Mouse (Mus musculus): ENCODE results near the gene Ola1. TPM values are rescaled to one million over a fixed set of nuclear protein-coding genes. Genes with fewer than 3 reads are reported as not detected.

The Ola1 gene
- total RNA-seq, 2 experiments from 2014 or later = 57.5 to 59.7 TPM

GRCm38 (mm10) chr2:73070449-73071076 lies 148.2 kb downstream of the Ola1 start:
- no peak for DNase-seq
- intact Hi-C loops (cut with DNase I) = no loop called here

- DNase-seq = no peak
- intact Hi-C loops (cut with DNase I) = no loop called here
These were observed 149.4 kb downstream of the Ola1 start for GRCm38 (mm10) chr2:73069223-73069825.

GRCm38 (mm10) chr2:73066307-73067167 lies 152.2 kb downstream of the Ola1 start:
- intact Hi-C loops (cut with DNase I) = no loop called here
- DNase-seq = peak in 1 of 2 experiments; percentile 18

- DNase-seq = no peak
- intact Hi-C loops (cut with DNase I) = loop anchor here (5.0 kb wide), 2 partner anchors 337 to 547 kb away; no protein-coding TSS in a partner anchor
These were observed 154.7 kb downstream of the Ola1 start for GRCm38 (mm10) chr2:73063911-73064619.

GRCm38 (mm10) chr2:73060259-73060585 lies 158.5 kb downstream of the Ola1 start:
- intact Hi-C loops (cut with DNase I) = loop anchor here (5.0 kb wide), 2 partner anchors 333 to 543 kb away; no protein-coding TSS in a partner anchor
- DNase-seq = no peak

GRCm38 (mm10) chr2:73059550-73060258 lies 159.0 kb downstream of the Ola1 start:
- intact Hi-C loops (cut with DNase I) = loop anchor here (2.0 to 5.0 kb wide), 3 partner anchors 75 to 542 kb away; no protein-coding TSS in a partner anchor
- DNase-seq = peak in 1 of 2 experiments; percentile 31

- DNase-seq = no peak
- intact Hi-C loops (cut with DNase I) = loop anchor here (2.0 kb wide), 1 partner anchor 74 kb away; no protein-coding TSS in a partner anchor
These were observed 160.4 kb downstream of the Ola1 start for GRCm38 (mm10) chr2:73058344-73058743.

- intact Hi-C loops (cut with DNase I) = no loop called here
- no peak for DNase-seq
These were observed 161.1 kb downstream of the Ola1 start for GRCm38 (mm10) chr2:73057589-73057988.

- intact Hi-C loops (cut with DNase I) = no loop called here
- DNase-seq = no peak
These were observed 162.4 kb downstream of the Ola1 start for GRCm38 (mm10) chr2:73056090-73056956.

GRCm38 (mm10) chr2:73053791-73054490 lies 164.8 kb downstream of the Ola1 start:
- intact Hi-C loops (cut with DNase I) = no loop called here
- DNase-seq = no peak

- intact Hi-C loops (cut with DNase I) = no loop called here
These were observed 168.3 kb downstream of the Ola1 start for GRCm38 (mm10) chr2:73050401-73050800.

GRCm38 (mm10) chr2:73049977-73050376 lies 168.7 kb downstream of the Ola1 start:
- intact Hi-C loops (cut with DNase I) = loop anchor here (5.0 kb wide), 1 partner anchor 68 kb away; the partner anchor contains the start of gene Sp3
- DNase-seq = no peak

More at GRCm38 (mm10) chr2:73050401-73050800, 168.3 kb downstream of the Ola1 start:
- DNase-seq = no peak

GRCm38 (mm10) chr2:73049001-73049684 lies 169.6 kb downstream of the Ola1 start:
- peak in 1 of 2 experiments; percentile 58 for DNase-seq
- intact Hi-C loops (cut with DNase I) = loop anchor here (5.0 kb wide), 1 partner anchor 67 kb away; the partner anchor contains the start of gene Sp3

GRCm38 (mm10) chr2:73047061-73047741 lies 171.5 kb downstream of the Ola1 start:
- peak; percentile 71 to 76 for DNase-seq
- intact Hi-C loops (cut with DNase I) = loop anchor here (5.0 kb wide), 1 partner anchor 65 kb away; the partner anchor contains the start of gene Sp3

GRCm38 (mm10) chr2:73046576-73046975 lies 172.1 kb downstream of the Ola1 start:
- intact Hi-C loops (cut with DNase I) = loop anchor here (5.0 kb wide), 1 partner anchor 64 kb away; the partner anchor contains the start of gene Sp3
- DNase-seq = peak; percentile 59 to 71

- intact Hi-C loops (cut with DNase I) = loop anchor here (5.0 kb wide), 1 partner anchor 63 kb away; the partner anchor contains the start of gene Sp3
These were observed 173.2 kb downstream of the Ola1 start for GRCm38 (mm10) chr2:73045505-73045904.

More at GRCm38 (mm10) chr2:73045505-73045904, 173.2 kb downstream of the Ola1 start:
- no peak for DNase-seq
